Mouse (Mus musculus): Measurements from ENCODE around the gene Ubash3b. TPM values are rescaled to one million over a fixed set of nuclear protein-coding genes. Genes with fewer than 3 reads are reported as not detected.

The Ubash3b gene
- polyA plus RNA-seq, 1 experiment, result 3.2 TPM

- H3K27me3 ChIP-seq (ENCODE audit: control insufficient read depth, insufficient read depth, insufficient read length), result no peaks in the 10 kb centered on the region
- H3K79me3 ChIP-seq (ENCODE audit: low read depth), result no peaks in the 10 kb centered on the region
- no peak overlapping the region for H3ac ChIP-seq (ENCODE audit: control insufficient read depth, insufficient read length, low read depth)
- no peaks in the 10 kb centered on the region for H3K36me3 ChIP-seq (ENCODE audit: control insufficient read depth, insufficient read depth)
- no peaks in the 10 kb centered on the region for H3K79me2 ChIP-seq (ENCODE audit: control insufficient read depth, insufficient read depth)
- H3K4me3 ChIP-seq (ENCODE audit: insufficient read depth, poor library complexity, severe bottlenecking), result no peak overlapping the region
- TF ChIP-seq USF1 (IDR thresholded peaks at IDR 0.05; ENCODE audit: low read depth) (no peak), MAX (IDR thresholded peaks at IDR 0.05) (no peak), CTCF (IDR thresholded peaks at IDR 0.05; ENCODE audit: control insufficient read depth, insufficient read depth, insufficient read length) (no peak), MYOG (IDR thresholded peaks at IDR 0.05; ENCODE audit: control insufficient read depth, extremely low read depth, insufficient read length) (no peak), MYOD1 (IDR thresholded peaks at IDR 0.05; ENCODE audit: control insufficient read depth, insufficient read length, low read depth) (no peak), CEBPB (IDR thresholded peaks at IDR 0.05; ENCODE audit: low read depth) (no peak), FOSL1 (IDR thresholded peaks at IDR 0.05; ENCODE audit: insufficient read depth, low read length, poor library complexity, severe bottlenecking) (no peak)
Observed at GRCm38 (mm10) chr9:41185331-41185730, 23.8 kb upstream of the Ubash3b start.

DNA sequence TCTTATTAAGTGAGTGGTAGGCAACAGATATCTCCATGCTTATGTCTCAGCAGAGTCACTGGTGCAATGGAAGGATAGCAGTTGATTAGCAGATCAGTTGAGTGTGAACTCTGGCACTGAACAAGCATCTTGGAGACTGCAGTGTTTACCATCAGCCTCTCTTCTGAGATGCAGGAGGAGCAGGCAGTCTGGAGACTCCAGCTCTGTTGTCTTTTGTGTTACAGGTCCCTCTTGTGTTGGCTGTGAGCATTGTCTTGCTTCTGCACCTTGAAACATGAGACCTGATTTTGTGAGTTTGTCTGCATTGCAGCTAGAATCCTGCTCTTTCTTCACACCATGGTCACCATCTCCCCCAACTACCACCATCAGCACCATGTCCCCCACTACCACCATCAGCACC is 21.1 kb upstream of the Ubash3b start:
- H3ac ChIP-seq (ENCODE audit: control insufficient read depth, insufficient read length, low read depth), result no peak overlapping the region
- TF ChIP-seq CTCF (IDR thresholded peaks at IDR 0.05; ENCODE audit: control insufficient read depth, insufficient read depth, insufficient read length) (peak; percentile 21), CEBPB (IDR thresholded peaks at IDR 0.05; ENCODE audit: low read depth) (no peak)
- H3K27me3 ChIP-seq (ENCODE audit: control insufficient read depth, insufficient read depth, insufficient read length), result no peaks in the 10 kb centered on the region
- H3K4me3 ChIP-seq (ENCODE audit: insufficient read depth, poor library complexity, severe bottlenecking), result no peak overlapping the region
- H3K79me2 ChIP-seq (ENCODE audit: control insufficient read depth, insufficient read depth), result no peaks in the 10 kb centered on the region
- H3K36me3 ChIP-seq (ENCODE audit: control insufficient read depth, insufficient read depth), result no peaks in the 10 kb centered on the region
- H3K79me3 ChIP-seq (ENCODE audit: low read depth), result no peaks in the 10 kb centered on the region

GRCm38 (mm10) chr9:41181803-41182202 is 20.3 kb upstream of the Ubash3b start:
- no peak overlapping the region for H3ac ChIP-seq (ENCODE audit: control insufficient read depth, insufficient read length, low read depth)
- no peaks in the 10 kb centered on the region for H3K36me3 ChIP-seq (ENCODE audit: control insufficient read depth, insufficient read depth)
- H3K4me3 ChIP-seq (ENCODE audit: insufficient read depth, poor library complexity, severe bottlenecking), result no peak overlapping the region
- TF ChIP-seq FOSL1 (IDR thresholded peaks at IDR 0.05; ENCODE audit: insufficient read depth, low read length, poor library complexity, severe bottlenecking) (no peak), MYOD1 (IDR thresholded peaks at IDR 0.05; ENCODE audit: control insufficient read depth, insufficient read length, low read depth) (no peak), CEBPB (IDR thresholded peaks at IDR 0.05; ENCODE audit: low read depth) (no peak), CTCF (IDR thresholded peaks at IDR 0.05; ENCODE audit: control insufficient read depth, insufficient read depth, insufficient read length) (no peak), MYOG (IDR thresholded peaks at IDR 0.05; ENCODE audit: control insufficient read depth, extremely low read depth, insufficient read length) (no peak), USF1 (IDR thresholded peaks at IDR 0.05; ENCODE audit: low read depth) (no peak), MAX (IDR thresholded peaks at IDR 0.05) (no peak)
- H3K27me3 ChIP-seq (ENCODE audit: control insufficient read depth, insufficient read depth, insufficient read length), result no peaks in the 10 kb centered on the region
- H3K79me2 ChIP-seq (ENCODE audit: control insufficient read depth, insufficient read depth), result no peaks in the 10 kb centered on the region
- no peaks in the 10 kb centered on the region for H3K79me3 ChIP-seq (ENCODE audit: low read depth)

DNA sequence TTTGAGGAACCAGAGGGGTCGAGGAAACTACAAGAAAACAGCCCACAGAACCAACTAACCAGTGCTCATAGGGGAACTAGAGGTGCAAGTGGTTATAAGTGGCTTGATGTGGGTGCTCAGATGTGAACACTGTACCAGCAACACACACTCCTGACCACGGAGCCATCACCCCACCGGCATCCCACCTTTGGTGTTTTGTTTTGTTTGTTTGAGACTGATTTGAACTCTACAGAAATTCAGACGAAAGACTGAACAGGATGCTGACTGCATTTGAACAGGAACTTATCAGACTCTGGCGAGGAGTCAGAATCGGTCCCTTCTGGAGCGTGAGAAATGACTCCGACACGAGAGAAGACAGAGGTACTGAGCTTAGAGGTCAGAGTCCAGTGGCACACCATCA is 19.9 kb upstream of the Ubash3b start:
- Histone ChIP-seq H3K79me3 (ENCODE audit: low read depth) (no peaks in the 10 kb centered on the region), H3K36me3 (ENCODE audit: control insufficient read depth, insufficient read depth) (no peaks in the 10 kb centered on the region), H3K79me2 (ENCODE audit: control insufficient read depth, insufficient read depth) (no peaks in the 10 kb centered on the region), H3K27me3 (ENCODE audit: control insufficient read depth, insufficient read depth, insufficient read length) (no peaks in the 10 kb centered on the region), H3ac (ENCODE audit: control insufficient read depth, insufficient read length, low read depth) (no peak overlapping the region), H3K4me3 (ENCODE audit: insufficient read depth, poor library complexity, severe bottlenecking) (no peak overlapping the region)
- TF ChIP-seq MYOD1 (IDR thresholded peaks at IDR 0.05; ENCODE audit: control insufficient read depth, insufficient read length, low read depth) (no peak), CTCF (IDR thresholded peaks at IDR 0.05; ENCODE audit: control insufficient read depth, insufficient read depth, insufficient read length) (no peak), CEBPB (IDR thresholded peaks at IDR 0.05; ENCODE audit: low read depth) (no peak), FOSL1 (IDR thresholded peaks at IDR 0.05; ENCODE audit: insufficient read depth, low read length, poor library complexity, severe bottlenecking) (no peak), MYOG (IDR thresholded peaks at IDR 0.05; ENCODE audit: control insufficient read depth, extremely low read depth, insufficient read length) (no peak), MAX (IDR thresholded peaks at IDR 0.05) (no peak), USF1 (IDR thresholded peaks at IDR 0.05; ENCODE audit: low read depth) (no peak)

DNA sequence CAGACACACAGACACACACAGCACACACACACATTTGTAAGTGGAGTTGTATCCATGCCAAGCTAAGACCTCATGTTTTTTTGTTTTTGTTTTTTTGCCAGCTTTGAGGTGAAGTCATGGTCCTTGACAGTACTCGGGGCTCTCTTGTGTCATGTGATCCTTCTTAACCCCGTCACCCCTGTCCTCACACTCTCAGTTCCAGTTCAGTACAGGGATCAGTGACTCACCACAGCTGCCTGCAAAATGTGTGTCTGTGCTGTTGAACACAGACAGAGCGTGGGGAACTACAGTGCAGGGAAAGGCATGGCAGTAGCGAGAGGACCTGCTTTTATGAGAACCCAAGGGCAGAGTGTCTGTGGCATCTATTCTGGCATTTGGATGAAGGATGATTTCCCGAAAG is 17.6 kb upstream of the Ubash3b start:
- Histone ChIP-seq H3K79me2 (ENCODE audit: control insufficient read depth, insufficient read depth) (no peaks in the 10 kb centered on the region), H3ac (ENCODE audit: control insufficient read depth, insufficient read length, low read depth) (no peak overlapping the region)
- TF ChIP-seq CEBPB (IDR thresholded peaks at IDR 0.05; ENCODE audit: low read depth), result no peak
- TF ChIP-seq USF1 (IDR thresholded peaks at IDR 0.05; ENCODE audit: low read depth), result peak; percentile 38
- TF ChIP-seq MYOD1 (IDR thresholded peaks at IDR 0.05; ENCODE audit: control insufficient read depth, insufficient read length, low read depth), result no peak
- no peak for TF ChIP-seq MAX (IDR thresholded peaks at IDR 0.05)
- no peak for TF ChIP-seq MYOG (IDR thresholded peaks at IDR 0.05; ENCODE audit: control insufficient read depth, extremely low read depth, insufficient read length)

GRCm38 (mm10) chr9:41173158-41173557 is 11.7 kb upstream of the Ubash3b start:
- no peaks in the 10 kb centered on the region for H3K79me3 ChIP-seq (ENCODE audit: low read depth)
- H3K79me2 ChIP-seq (ENCODE audit: control insufficient read depth, insufficient read depth), result no peaks in the 10 kb centered on the region
- H3K27me3 ChIP-seq (ENCODE audit: control insufficient read depth, insufficient read depth, insufficient read length), result no peaks in the 10 kb centered on the region
- H3K4me3 ChIP-seq (ENCODE audit: insufficient read depth, poor library complexity, severe bottlenecking), result no peak overlapping the region
- H3K36me3 ChIP-seq (ENCODE audit: control insufficient read depth, insufficient read depth), result no peaks in the 10 kb centered on the region
- H3ac ChIP-seq (ENCODE audit: control insufficient read depth, insufficient read length, low read depth), result no peak overlapping the region
- no peak for TF ChIP-seq CTCF (IDR thresholded peaks at IDR 0.05; ENCODE audit: control insufficient read depth, insufficient read depth, insufficient read length)
- no peak for TF ChIP-seq MYOD1 (IDR thresholded peaks at IDR 0.05; ENCODE audit: control insufficient read depth, insufficient read length, low read depth)
- no peak for TF ChIP-seq FOSL1 (IDR thresholded peaks at IDR 0.05; ENCODE audit: insufficient read depth, low read length, poor library complexity, severe bottlenecking)
- no peak for TF ChIP-seq MAX (IDR thresholded peaks at IDR 0.05)
- no peak for TF ChIP-seq CEBPB (IDR thresholded peaks at IDR 0.05; ENCODE audit: low read depth)
- no peak for TF ChIP-seq MYOG (IDR thresholded peaks at IDR 0.05; ENCODE audit: control insufficient read depth, extremely low read depth, insufficient read length)
- no peak for TF ChIP-seq USF1 (IDR thresholded peaks at IDR 0.05; ENCODE audit: low read depth)

More for the DNA sequence above, 17.6 kb upstream of the Ubash3b start:
- no peaks in the 10 kb centered on the region for H3K36me3 ChIP-seq (ENCODE audit: control insufficient read depth, insufficient read depth)
- H3K4me3 ChIP-seq (ENCODE audit: insufficient read depth, poor library complexity, severe bottlenecking), result no peak overlapping the region
- H3K27me3 ChIP-seq (ENCODE audit: control insufficient read depth, insufficient read depth, insufficient read length), result no peaks in the 10 kb centered on the region
- no peaks in the 10 kb centered on the region for H3K79me3 ChIP-seq (ENCODE audit: low read depth)
